Mouse (Mus musculus) lung, adult 18-20 months (tissue): Measurements from ENCODE around the gene S100pbp.

Source experiments
- DNase-seq, 2 experiments: peaks; one replicate each; pipeline ENCODE4 v3.0.0; 2022; ENCODE audit warnings: mixed read lengths in 2 of 2

S100pbp gene

DNA sequence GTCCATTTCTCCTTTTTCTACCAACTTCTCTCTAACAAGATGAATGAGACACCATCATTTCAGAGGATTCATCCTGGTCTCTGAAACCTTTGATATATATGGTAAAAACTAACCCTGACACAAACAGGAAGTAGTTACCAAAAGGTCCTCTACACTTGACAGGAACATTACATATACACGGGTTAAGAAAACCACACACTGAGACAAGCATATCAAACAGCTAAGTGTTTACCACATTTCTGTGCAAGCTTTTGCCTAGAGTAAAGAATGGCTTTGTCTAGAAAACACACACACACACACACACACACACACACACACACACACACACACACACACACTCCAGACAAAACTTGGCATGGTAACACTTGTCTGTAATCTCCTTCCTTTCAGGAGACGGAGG lies 43.1 kb downstream of the S100pbp start:
- DNase-seq, result no peak

DNA sequence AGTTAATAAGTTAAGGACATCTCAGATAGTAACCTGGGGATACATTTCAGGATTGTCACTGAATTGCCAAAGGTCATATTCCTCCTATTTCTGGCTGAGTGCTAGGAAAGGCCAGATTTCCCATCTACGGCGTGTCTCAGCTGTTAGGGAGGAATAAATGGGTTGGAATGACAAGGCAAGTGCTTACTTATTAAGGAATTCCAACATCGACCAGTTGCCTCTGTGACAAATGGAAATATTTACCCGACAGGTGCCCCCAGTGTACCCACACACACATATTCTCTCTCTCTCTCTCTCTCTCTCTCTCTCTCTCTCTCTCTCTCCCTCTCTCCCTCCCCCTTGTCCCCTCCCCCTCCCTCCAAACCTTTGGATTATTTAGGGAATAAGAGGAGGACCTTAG lies 43.6 kb downstream of the S100pbp start:
- DNase-seq, result no peak

DNA sequence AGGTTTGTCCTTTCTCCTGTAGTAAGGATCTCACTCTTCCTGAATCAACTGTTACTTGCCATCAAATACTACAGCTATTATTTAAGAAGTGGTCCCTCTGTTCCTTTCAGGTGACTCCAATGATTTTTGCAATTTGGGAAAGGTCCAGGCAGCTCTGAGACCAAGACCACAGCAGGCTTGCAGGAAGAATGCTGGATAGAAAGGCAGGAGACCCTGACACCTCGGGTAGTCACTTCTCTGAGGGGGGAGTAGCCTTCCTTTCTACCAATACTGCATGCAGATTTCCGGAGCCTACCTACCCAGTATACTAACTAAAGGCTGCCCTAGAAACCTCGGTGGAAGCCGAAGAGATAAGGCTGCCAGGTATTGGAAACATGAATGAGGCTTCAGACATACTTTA lies 44.1 kb downstream of the S100pbp start:
- DNase-seq, result peak in 1 of 2 experiments; percentile 1

DNA sequence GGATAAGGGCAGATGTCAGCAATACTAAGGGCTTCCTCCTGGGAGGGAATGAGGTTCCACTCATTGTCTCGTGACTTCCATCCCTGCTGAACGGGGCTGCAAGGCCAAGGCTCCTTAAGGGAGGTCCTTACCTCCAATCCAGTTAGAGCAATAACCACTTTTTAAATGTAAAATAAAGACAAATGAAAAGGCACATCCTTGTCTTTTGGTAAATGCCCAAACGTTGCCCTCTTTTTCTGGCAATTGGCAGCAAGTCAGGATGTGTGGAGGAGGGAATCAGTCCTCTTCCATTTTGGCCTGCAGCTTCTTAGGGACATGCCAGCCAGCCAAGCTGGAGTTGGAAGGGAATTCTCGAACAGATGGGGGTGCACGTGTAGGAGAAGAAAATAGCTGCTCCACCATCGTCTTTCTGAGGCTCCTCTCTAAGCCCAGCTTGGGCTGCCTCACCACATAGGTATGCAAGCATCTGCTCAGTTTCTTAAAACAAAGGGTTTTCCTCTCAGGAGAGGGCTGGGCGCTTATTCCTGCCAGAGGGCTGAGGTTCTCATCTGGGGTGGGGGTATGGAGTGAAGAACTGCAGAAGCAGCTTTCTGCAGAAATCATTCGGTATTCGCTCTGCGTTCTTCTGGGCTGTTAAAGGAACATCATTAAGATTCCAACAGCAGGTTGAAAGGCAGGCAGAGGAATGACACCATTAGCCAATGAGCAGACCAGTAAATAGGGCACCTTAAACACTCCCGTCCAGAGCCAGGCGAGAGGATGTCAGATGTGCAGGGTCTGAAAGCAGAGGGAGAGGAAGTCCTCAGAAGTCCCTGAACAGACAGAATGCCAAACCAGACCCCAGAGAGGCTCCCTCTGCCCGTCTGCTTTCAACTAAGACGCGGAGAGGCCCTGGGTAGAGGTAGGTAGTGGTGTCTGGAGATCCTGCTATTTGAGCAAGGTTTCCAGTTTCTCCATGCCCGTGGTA lies 44.8 kb downstream of the S100pbp start:
- peak in 1 of 2 experiments; percentile 1 for DNase-seq

DNA sequence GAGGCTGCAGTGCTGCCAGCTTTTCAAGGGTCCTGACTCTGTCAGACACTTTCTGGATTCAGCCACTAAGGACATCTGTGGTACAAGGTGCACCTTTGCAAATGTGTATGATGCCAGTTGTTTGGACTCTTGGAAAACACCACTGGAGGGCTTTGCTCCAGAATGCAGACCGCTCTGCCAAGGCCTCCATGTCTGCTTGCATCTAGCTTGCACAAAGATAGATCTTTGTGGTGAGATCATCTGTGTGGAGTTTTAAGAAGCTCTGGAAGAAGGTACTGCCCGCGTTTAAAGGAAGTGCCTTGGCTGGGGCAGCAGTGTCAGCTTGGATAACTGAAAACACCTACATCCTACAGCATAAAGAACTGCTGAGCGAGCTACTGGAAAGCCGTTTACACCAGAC lies 46.0 kb downstream of the S100pbp start:
- DNase-seq, result no peak

DNA sequence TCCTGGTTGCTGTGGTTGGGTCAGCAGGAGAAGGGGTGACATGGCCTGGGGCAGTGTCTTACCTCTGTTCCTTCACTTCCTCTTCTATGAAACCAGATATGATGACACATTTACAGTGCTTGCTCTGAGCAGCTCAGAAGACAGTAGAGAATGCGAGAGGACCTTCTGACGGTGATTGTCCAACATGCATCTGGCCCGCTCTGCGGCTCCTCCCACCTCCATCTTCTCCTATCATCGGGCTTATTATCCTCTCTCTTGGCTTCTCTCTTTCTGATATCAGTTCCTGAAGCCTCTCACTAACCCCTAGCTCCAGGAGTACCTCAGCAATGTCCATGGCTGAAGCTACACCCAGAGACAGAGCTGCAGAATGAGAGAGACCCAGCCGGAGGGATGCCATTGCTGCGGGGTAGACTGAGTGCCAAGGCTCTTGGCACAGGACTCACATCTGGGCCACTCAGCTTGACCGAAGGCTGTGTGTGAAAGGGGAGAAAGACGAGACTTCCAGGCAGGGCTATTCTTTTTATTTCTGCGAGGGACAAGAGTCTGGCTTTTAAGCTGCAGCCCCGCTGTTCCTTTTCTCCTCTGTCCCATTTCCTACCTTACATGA lies 47.0 kb downstream of the S100pbp start:
- no peak for DNase-seq

DNA sequence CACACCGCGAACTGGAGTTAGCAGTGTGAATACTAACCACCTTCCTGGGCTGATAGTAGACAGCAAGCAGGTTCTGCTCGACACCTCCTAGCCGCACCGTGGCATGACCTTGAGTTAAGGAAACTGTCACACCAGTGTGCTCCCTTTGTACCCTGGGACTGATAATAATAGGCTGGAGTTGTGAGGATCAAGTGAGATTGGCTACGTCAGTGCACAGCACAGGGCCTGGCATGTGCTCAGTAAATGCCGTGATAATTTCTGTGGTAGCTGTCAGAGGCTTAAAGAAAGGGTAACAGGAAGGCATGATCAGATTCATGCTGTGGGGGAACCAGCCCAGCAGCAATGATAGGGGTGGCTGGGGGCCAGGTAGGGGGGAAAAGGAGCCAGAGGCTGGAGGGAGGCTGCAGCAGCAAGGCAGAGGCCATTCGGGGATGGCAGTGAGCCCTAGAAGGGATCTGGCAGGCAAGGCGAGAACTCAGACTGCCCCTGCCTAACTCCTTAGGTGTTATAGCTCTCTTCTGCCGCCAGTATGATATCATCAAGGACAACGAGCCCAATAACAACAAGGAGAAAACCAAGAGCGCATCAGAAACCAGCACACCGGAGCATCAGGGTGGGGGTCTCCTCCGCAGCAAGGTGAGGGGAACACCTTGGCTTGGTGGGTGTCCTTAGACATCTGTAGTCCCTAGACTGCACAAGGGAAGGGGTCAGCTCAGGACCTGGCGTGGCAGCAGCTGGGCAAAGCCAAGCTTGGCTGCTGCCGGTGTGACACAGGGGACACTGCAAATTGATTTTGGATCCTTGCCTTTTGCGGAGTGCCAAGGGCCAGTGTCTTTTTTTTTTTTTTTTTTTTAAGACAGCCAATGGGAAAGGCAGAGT lies 47.7 kb downstream of the S100pbp start:
- DNase-seq, result no peak

DNA sequence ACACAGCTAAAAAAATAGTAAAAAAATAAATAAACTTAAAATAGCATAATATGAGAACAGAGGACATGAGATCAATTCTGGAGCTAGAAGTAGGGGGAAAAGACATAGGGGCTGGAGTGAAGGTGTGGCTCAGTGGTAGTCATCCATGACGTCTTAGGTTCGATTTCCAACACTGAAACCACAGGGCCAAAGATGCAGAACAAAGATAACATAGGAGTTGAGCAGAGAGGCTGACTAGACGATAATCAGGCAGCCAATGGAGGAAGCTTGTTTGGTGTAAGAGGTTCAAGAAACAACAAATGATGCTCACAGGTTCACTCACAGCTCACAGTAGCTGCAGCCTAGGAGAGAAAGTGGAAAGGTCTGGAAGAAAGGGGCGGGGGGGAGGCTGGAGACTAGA lies 48.7 kb downstream of the S100pbp start:
- no peak for DNase-seq

DNA sequence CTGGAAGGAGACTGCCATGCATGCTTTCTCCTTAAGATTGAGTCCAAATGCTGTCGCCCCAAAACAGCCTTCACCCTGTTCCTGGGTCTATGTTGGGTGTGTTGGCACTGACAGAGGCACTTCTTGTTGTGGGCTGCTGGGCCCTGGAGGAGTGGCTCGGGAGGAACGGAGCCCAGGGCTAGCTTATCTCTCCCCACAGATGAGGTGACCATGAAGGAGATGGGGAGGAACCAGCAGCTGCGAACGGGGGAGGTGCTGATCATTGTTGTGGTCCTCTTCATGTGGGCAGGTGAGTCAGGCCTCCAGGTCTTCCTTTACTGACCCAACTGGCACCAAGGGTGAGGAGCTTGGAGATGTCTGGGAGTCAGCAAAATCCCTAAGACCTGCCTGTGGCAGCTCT lies 49.9 kb downstream of the S100pbp start:
- DNase-seq, result no peak

DNA sequence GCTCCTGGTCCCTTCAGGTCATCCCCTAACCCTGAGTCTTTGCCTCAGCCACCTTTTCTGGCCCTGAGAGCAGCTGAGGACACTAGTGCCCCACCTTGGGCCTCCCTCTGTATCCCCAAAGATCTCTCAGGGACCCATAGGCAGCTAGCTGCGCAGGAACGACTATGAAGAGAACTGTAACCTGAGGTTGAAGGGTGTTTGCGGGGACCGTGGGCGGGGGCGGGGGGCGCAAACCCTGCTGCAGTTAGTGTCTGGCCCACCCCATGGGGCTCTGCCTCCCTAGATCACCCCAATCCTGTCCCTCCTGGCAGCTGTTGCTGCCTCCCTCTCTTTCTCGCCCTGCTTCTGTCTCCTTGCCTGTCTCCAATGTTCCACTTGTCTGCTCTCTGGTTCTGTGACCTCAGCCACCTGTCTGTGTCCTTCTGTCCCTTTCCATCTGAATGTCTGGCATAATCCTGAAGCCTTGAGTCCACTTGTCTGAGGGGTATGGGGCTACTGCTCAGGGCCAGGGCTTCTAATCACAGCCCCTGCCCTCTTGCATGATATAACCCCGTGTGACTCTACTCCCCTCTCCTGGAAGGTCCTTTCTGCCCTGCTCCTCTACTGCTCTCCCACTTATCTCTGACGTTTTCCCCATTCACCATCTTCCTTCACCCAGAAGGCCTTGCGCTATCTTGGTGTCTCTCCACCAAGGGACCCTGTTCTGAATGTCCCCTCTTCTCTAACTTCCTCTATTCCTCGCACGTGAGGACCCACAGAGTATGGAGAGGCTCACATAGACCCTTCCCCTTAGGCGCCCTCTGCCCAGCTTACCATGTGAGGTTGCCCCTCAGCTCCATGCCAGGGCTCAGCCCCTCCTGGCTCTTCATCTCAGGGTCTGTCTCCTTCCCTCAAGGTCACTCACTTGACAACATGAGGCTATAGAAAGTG lies 51.9 kb downstream of the S100pbp start:
- DNase-seq, result no peak

DNA sequence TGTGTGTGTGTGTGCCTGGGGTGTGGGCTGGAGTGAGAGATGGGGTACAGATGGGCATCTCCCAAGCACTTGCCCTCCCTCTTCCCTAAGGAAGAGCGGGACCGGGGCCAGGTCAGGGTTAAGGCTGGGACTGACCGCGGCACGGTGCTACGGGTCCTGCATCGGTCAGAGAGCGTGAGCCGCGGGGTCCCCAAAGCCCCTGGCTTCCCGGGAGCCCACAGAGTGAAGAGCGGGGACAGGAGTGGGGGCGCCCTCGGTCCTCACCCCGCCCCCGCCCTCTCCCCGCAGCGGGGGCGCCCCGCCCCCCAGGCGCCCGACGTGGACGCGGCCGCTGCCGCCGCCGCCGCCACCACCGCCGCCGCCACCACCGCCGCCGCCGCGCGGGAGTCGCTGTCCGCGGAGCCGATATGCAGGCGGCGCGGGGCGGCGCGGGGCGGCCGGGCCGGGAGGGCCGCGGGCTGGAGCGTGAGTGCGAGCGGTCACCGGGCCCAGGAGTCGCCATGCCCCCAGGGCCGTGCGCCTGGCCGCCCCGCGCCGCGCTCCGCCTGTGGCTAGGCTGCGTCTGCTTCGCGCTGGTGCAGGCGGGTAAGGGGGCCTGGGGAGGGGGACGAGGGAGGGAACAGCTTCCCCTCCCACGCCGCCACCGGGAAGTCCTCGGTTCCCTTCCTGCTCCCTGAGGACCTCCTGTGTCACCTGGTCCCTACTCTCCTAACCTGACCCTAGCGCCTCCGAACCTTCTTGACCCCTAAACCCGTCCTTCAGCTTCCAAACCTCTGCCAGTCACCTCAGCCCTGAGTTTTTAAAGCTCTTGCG lies 52.7 kb downstream of the S100pbp start, which contains the start of gene Fndc5:
Gene Fndc5 (plus strand): TSS at position 421 of the 813 bp plus-strand sequence.
- no peak for DNase-seq

DNA sequence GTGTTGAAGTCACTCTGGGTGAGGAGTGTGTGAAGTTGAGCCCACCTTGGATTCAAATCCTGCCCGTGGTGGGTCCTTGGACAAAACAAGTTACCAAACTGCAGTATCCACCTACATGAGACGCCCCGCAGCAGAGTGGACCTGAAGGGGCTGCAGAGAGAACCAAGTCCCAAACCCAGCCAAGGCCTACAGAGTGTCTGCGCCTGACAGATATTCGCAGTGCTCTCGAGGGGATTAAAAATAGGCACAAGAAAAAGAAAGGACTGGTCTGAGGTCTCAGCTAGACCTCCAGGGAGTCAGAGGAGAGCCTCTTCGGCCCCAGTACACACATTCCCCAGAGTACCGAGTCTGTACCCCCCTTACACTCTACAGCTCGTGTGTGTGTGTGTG lies 53.3 kb downstream of the S100pbp start:
- DNase-seq, result no peak

DNA sequence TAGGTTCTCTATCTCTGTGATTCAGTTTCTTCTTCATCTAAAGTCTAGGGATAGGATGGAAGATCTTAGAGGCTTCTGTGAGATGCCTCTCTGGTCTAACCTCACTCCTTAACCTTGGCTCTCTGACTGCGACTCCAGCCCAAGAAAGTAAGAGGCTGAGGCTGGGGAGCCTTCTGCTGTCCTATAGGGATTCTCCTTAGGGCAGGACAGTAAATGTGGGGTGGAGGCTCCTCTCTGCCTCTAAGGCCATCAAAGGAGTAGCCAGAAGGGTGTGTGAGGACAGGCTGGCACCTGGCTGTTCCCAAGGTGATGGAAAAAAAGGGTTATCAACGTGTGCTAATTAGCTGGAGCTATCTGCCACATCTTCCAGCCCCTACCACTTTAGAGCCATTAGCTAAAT lies 53.9 kb downstream of the S100pbp start:
- DNase-seq, result no peak

DNA sequence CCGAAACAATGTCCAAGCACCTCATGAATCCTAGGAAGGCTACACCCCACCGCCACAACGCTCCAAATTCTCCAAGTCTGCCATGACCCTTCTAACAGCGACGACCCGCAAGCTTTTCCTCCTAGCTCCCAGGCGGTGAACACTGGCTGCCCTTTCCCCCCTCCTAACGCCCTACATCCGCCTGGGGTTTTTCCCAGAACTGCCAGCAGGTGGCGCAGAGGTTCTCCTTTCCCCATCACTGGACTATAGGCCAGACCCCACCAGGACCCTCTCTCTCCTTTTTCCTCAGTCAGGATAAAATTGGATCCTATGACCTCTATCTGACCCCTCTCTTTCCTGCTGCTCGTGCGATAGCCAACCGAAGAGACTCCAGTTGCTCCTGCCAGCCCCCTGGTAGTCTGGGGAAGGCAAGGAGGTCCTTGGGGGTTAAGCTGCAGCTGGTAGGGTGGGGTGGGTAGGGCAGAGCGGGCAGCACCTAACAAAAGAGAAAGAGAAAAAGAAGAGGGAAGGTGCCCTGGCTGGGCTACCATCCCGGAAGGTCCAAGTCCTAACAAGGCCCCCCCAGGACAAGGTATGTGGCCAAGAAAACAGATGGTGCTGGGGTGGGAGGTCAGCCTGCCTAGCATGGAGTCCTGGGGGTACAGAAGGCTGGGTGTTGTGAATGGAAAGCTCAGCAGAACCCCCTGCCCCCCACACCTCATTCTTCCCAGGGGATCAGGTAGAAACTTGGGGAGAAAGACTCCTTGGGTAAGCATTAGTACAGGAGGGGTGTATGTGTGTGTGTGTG lies 54.5 kb downstream of the S100pbp start:
- peak; percentile 55 to 58 for DNase-seq

DNA sequence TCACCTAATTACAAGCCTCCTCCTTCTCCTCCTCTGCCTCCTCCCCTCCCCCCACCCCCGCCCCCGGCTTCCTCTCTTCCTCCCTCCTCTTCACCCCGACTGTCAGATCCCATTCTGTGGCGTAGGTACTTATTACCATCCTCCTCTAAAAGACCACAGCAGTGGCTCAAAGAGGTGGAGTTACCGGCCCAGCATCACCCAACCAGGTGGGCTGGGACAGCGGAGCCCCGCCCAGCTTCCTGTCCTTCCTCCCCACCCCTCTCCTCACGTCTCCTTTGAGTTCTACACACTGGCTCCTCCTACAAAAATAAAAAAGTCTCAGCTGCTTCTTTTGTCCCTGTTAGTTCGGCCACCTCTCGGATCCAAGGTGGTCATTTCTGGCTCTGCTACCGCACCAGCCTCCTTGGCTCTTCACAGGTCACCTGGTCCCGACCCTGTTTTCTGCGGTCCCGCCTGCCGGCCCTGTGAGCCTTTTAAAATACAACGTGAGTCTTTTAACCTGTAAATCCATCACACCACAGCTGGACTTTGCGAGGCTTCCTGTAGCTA lies 58.7 kb downstream of the S100pbp start:
- DNase-seq, result peak; percentile 51 to 59

DNA sequence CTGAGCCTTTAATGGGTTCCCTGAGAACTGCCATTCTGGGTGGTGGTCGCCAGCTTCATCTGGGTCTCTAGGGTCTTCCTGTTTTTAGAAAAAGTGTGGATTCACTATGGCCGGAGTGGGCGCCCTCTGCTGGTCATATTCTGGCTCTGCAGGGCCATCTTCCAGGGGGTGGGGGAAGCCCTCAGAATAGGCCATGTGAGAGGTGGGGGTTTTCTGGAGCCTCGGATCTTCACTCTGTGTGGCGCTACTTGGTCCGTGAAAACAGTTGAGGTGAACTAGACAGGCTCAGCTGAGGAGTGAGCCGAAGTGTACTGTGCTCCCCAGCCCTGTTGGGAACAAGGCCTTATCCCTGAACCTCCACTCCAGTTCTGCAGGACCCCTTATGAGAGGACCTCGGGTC lies 59.4 kb downstream of the S100pbp start:
- no peak for DNase-seq

DNA sequence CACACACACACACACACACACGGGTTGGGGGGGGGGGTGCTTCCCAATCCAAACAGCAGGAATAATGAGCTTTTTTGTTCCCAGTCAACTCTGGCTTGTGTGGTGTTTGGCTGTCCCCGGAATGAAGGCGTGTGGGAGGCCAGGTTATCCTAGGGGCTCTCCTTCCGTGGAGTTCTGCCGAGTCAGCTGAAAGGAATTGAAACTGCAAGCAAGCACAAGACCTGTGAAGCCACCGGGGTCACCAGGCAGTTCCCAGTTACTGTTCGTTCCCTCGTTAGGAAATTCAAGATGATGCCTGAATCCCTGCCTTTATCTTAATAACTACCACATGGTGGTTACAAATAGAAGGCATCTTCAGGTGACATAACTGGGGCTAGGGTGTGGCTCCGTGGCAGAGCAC lies 60.1 kb downstream of the S100pbp start:
- DNase-seq, result no peak

DNA sequence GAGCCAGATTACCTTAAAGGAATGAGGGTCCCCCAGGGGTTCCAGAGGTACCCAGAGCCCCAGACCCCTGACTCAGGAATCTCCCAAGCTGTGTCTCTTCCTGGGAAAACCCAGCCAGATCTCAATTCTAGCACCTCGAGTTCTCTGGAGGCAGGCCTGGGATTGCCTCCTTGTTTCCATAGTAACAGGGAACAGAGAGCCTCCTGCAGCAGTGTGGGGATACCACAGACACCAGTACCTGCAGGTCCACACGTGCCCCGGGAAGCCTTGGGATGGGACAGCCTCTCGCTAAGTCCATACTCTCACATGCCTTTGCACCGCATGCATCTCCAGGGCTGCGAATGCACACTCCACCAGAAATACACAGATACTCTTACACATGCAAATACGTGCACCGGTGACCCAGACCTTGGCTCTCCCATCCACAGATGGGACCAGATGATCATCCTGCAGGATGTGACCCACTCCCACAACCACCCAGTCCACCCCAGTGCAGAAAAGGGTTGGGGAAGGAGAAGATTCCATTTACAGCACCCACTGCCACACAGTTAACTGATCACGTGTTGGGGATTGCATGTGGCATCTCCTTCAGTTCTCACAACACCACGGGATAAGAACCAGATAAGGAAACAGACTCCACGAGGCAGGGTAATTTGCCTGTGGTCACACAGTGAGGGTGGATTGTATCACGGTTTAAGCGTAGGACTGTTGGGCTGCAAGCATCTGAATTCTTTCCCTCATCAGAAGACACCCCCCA lies 60.8 kb downstream of the S100pbp start:
- no peak for DNase-seq
